ENCODE assay signal across 20 mouse cellular contexts in the genomic region with DNA sequence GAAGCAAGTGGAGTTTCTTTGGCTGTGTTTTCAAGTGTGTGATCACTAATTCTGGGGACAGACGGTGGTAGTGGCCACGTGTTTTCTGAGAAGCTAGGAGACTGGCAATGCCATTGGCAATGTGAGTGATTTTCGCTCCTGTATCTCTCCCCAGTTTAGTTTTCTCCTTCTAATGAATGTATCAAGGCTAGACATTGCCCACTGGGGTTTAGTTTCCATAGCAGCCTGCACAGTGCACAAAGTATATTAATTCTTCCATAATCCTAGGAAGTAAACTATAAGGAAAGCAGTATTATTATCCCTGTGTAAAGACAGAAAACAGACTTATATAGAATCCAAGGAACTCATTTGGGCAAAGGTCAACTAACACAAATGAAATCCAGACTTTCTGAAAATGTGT.
"Had no signal": no experiment of that assay in that cellular context is flagged by ENCODE, and none has a peak within 500 bp of the region (broad histone marks: within the 10 kb centered on the region; RNA-seq: fewer than 3 reads in every experiment).

No protein-coding gene starts in this region.

- DNase-seq: kidney, adult 11 months; kidney, adult 8-10 months; kidney, postnatal 10 days; kidney, postnatal 4 days; left cerebral cortex, postnatal 4 days; liver, postnatal 0 days; lung, embryonic 14.5 days; thymus, adult 2 months; thymus, postnatal 14 days; thymus, postnatal 4 days had no signal

- H3K4me2 ChIP-seq: kidney, embryonic 15.5 days; limb, embryonic 12.5 days; limb, embryonic 15.5 days; liver, embryonic 11.5 days; lung, embryonic 14.5 days; neural tube, embryonic 13.5 days had no signal

- H3K36me3 ChIP-seq: limb, embryonic 12.5 days; neural tube, embryonic 13.5 days had no signal

- H3K9ac ChIP-seq: kidney, embryonic 15.5 days; limb, embryonic 12.5 days; limb, embryonic 15.5 days; liver, embryonic 14.5 days; liver, postnatal 0 days; lung, embryonic 14.5 days; neural tube, embryonic 13.5 days had no signal

- H3K27ac ChIP-seq: kidney, embryonic 15.5 days; limb, embryonic 12.5 days; limb, embryonic 15.5 days; liver, embryonic 14.5 days; macrophage; neural tube, embryonic 13.5 days; stomach, postnatal 0 days had no signal

- H3K4me1 ChIP-seq: kidney, embryonic 15.5 days; limb, embryonic 12.5 days; limb, embryonic 15.5 days; neural tube, embryonic 13.5 days had no signal

- H3K9me3 ChIP-seq: kidney, embryonic 15.5 days; limb, embryonic 12.5 days; limb, embryonic 15.5 days; neural tube, embryonic 13.5 days had no signal

- ATAC-seq: liver, postnatal 0 days; lung, postnatal 0 days had no signal

- H3K27me3 ChIP-seq: kidney, embryonic 15.5 days; limb, embryonic 12.5 days; limb, embryonic 15.5 days; neural tube, embryonic 13.5 days had no signal

- H3K4me3 ChIP-seq: kidney, embryonic 15.5 days; limb, embryonic 12.5 days; limb, embryonic 15.5 days; myocyte; neural tube, embryonic 13.5 days had no signal
